Mouse (Mus musculus) G1E (cell line): ENCODE measurements at regions not wholly inside any gene's neighbourhood (a gene's known extent, or its start where the extent isn't known, plus 50 kb on each side); places are given as distances from the start of the nearest gene placed in this dataset.

ENCODE experiments used
- ATAC-seq: 2 replicates; pipeline ENCODE4 v1.8.0; 2016; ENCODE audit warnings: mild to moderate bottlenecking; ENCODE audit not compliant: insufficient number of reproducible peaks, poor library complexity, low FRiP score, severe bottlenecking; ENCODE audit errors: extremely low read depth
- DNase-seq: peaks from one replicate; pipeline ENCODE4 v3.0.0; 2012; ENCODE audit warnings: low spot score
- H3K27me3 ChIP-seq: 2 replicates; pipeline ENCODE4 v1.6.1; 2012; ENCODE audit warnings: mild to moderate bottlenecking, low read length, inconsistent platforms; ENCODE audit not compliant: insufficient read depth
- H3K36me3 ChIP-seq: replicated peaks from 2 replicates; pipeline ENCODE3; 2012; ENCODE audit warnings: mild to moderate bottlenecking, inconsistent platforms
- H3K4me1 ChIP-seq: 2 replicates; pipeline ENCODE4 v1.6.1; 2012; ENCODE audit warnings: low read depth, low read length, inconsistent platforms, mixed read lengths; ENCODE audit not compliant: insufficient read depth
- H3K4me3 ChIP-seq: 2 replicates; pipeline ENCODE4 v1.5.1; 2012; ENCODE audit warnings: low read depth, mild to moderate bottlenecking, inconsistent platforms, low read length, moderate library complexity, mixed read lengths
- H3K9me3 ChIP-seq: replicated peaks from 2 replicates; pipeline ENCODE4 v1.6.1; 2012; ENCODE audit warnings: inconsistent platforms
- CTCF ChIP-seq: IDR thresholded peaks from 2 replicates; pipeline ENCODE4 v1.5.1; 2012; ENCODE audit warnings: low read depth, low read length, inconsistent platforms, mixed read lengths
- GATA1 ChIP-seq: IDR thresholded peaks from 2 replicates; pipeline ENCODE4 v1.6.1; 2012; ENCODE audit warnings: borderline replicate concordance, low read length, inconsistent platforms, mixed read lengths
- GATA2 ChIP-seq: IDR thresholded peaks from 2 replicates; pipeline ENCODE4 v1.6.1; 2012; ENCODE audit warnings: low read depth, low read length, inconsistent platforms, borderline replicate concordance
- POLR2AphosphoS5 ChIP-seq: IDR thresholded peaks from 2 replicates; pipeline ENCODE4 v1.6.1; 2012; ENCODE audit warnings: low read depth, low read length, inconsistent platforms; ENCODE audit not compliant: insufficient replicate concordance
- TAL1 ChIP-seq: conservative IDR thresholded peaks from 2 replicates; pipeline ENCODE4 v1.6.1; 2012; ENCODE audit warnings: low read depth, low read length, inconsistent platforms, mixed read lengths

- TF ChIP-seq GATA2 (no peak), TAL1 (no peak), CTCF (no peak), POLR2AphosphoS5 (no peak), GATA1 (no peak)
- H3K4me3 ChIP-seq: no peak overlapping the region
- no peaks in the 10 kb centered on the region for H3K36me3 ChIP-seq
- DNase-seq (no peak), ATAC-seq (no peak)
- H3K4me1 ChIP-seq: no peaks in the 10 kb centered on the region
- H3K9me3 ChIP-seq: no peaks in the 10 kb centered on the region
- no peaks in the 10 kb centered on the region for H3K27me3 ChIP-seq
Observed at GRCm38 (mm10) chr2:57593558-57593957, 356.1 kb downstream of the Gpd2 start.

DNA sequence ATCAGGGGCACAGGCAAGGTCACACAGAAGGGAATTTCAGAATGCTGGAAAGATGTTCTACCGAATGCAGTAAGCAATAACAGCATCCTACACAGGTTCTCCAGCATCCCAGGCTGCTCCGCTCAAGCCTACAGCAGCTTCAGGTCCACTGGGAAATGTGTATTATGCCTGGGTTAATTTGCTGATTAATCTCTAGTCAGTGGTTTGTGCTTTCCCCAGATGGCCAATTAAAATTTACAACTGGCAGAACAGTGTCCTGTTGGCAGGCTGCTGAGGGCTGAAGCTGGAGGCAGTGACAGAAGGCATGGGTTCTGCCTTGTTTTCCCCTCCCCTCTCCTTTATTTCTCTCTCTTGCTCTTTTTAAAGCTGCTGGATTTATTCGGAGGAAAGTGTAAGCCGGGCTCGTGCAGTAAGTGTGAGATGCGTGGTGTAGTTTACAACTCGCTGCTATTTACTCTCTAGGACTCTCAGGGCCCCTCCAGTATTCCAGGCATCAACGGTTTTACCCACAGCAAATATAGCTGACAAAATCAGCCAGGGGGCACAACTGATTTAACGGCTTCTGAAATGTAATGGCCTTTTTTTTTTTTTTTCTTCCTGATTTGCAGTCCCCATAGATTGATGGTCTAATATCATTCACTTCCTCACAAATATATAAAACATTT is 360.4 kb downstream of the Gpd2 start:
- no peaks in the 10 kb centered on the region for H3K4me1 ChIP-seq
- no peaks in the 10 kb centered on the region for H3K36me3 ChIP-seq
- DNase-seq: no peak
- no peak for TF ChIP-seq GATA1
- TF ChIP-seq TAL1: no peak
- no peak for TF ChIP-seq CTCF
- H3K9me3 ChIP-seq: no peaks in the 10 kb centered on the region
- no peak for ATAC-seq
- H3K27me3 ChIP-seq: no peaks in the 10 kb centered on the region
- H3K4me3 ChIP-seq: no peak overlapping the region

DNA sequence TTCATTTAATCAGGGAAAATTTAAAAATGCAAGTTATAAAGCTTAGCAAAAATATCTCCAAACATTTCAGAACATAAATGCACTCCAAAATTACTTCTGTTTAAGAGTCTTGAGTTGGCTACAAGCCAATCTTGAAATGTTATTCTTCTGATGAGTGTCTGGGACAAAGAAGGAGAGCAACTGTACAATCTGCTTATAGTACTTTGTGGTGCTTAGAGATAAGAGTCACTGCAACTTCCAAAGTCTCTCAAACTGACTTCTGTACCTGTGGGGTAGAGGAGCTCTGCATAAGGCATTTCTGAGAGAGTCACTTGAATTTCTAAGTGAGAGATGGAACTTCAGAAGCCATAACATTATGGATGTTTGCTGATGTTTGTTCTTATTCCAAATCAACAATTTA is 374.2 kb downstream of the Gpd2 start:
- H3K4me1 ChIP-seq: no peaks in the 10 kb centered on the region
- no peak for TF ChIP-seq GATA1
- TF ChIP-seq GATA2: no peak
- TF ChIP-seq POLR2AphosphoS5: no peak
- no peak for TF ChIP-seq CTCF
- TF ChIP-seq TAL1: no peak
- H3K4me3 ChIP-seq: no peak overlapping the region
- ATAC-seq (no peak), DNase-seq (no peak)
- H3K27me3 ChIP-seq: no peaks in the 10 kb centered on the region
- no peaks in the 10 kb centered on the region for H3K36me3 ChIP-seq
- H3K9me3 ChIP-seq: no peaks in the 10 kb centered on the region

DNA sequence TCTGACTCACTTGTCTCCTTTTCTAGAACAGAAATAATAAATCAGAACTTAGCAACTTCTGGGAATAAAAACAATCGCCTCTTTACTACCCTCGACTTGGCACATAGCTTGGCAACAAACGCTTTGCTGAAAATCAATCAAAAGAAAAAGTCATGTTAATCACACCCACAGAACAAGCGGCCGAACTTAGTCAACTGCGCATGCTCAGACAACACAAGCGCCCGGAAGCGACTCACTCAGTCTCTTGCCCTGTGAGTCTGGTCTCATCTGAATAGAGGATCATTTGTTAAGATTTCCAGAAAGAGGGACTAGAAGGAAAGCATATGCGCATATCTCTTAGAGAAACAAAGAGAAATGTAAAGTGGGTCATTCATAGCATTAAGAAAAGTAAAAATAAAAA is 375.8 kb downstream of the Gpd2 start:
- ATAC-seq (no peak), DNase-seq (no peak)
- Histone ChIP-seq H3K9me3 (no peaks in the 10 kb centered on the region), H3K27me3 (no peaks in the 10 kb centered on the region), H3K4me3 (no peak overlapping the region), H3K4me1 (no peaks in the 10 kb centered on the region), H3K36me3 (no peaks in the 10 kb centered on the region)
- TF ChIP-seq CTCF: no peak
- no peak for TF ChIP-seq TAL1
- TF ChIP-seq GATA1: no peak
- no peak for TF ChIP-seq GATA2
- no peak for TF ChIP-seq POLR2AphosphoS5

- no peak for ATAC-seq
- Histone ChIP-seq H3K4me1 (no peaks in the 10 kb centered on the region), H3K27me3 (no peaks in the 10 kb centered on the region), H3K36me3 (no peaks in the 10 kb centered on the region), H3K9me3 (no peaks in the 10 kb centered on the region), H3K4me3 (no peak overlapping the region)
- no peak for TF ChIP-seq POLR2AphosphoS5
- TF ChIP-seq GATA1: no peak
- no peak for TF ChIP-seq GATA2
- TF ChIP-seq TAL1: no peak
- TF ChIP-seq CTCF: no peak
- no peak for DNase-seq
Observed at GRCm38 (mm10) chr2:57614587-57614991, 377.2 kb downstream of the Gpd2 start.

DNA sequence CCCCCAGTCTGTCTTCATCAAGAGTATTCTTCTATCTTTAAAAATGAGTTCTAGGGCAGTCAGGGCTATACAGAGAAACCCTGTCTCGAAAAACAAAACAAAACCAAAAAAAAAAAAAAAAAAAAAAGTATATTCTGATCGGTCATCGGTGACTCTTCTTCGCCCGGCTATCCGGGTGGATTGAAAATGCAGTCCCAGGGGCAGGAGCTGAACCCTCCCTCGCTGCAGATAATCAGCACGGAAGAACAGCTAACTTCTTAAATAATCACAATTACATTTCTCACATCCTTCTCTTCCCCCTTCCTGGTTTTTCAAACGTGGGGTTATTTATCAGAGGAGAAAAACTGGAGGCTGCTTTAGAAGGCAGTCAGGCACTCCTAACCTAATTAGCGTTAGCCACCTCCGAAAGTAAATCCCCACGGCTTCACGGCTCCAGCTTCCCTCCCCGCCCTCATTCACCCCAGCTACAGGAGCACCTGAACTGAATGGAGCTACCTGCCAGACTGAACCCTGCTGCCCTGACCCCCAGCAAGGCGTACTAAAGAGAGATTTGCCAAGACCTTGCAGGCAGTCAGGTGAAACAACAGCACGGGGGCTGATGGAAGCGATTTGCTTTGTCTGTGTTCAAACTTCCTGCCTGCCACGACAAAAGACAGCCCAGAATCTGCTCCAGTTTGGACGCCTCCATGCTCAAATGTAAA is 379.2 kb downstream of the Gpd2 start:
- DNase-seq: no peak
- Histone ChIP-seq H3K36me3 (no peaks in the 10 kb centered on the region), H3K27me3 (no peaks in the 10 kb centered on the region), H3K4me3 (no peak overlapping the region), H3K9me3 (no peaks in the 10 kb centered on the region), H3K4me1 (no peaks in the 10 kb centered on the region)
- no peak for ATAC-seq
- TF ChIP-seq POLR2AphosphoS5 (no peak), CTCF (no peak), GATA2 (no peak), TAL1 (no peak), GATA1 (no peak)
